Mouse (Mus musculus) small intestine, adult 2 months (tissue): Measurements from ENCODE around the gene Megf6. TPM values are rescaled to one million over a fixed set of nuclear protein-coding genes. Genes with fewer than 3 reads are reported as not detected.

Experiments
- H3K27ac ChIP-seq: fragments of 200-500 bp; 2 replicates; pipeline ENCODE4 v1.5.1; 2012; ENCODE audit warnings: low read depth, low read length, control low read depth, inconsistent platforms; ENCODE audit not compliant: insufficient read depth
- H3K27me3 ChIP-seq: fragments of 200-500 bp; 2 replicates; pipeline ENCODE4 v1.6.1; 2012; ENCODE audit warnings: mild to moderate bottlenecking, moderate library complexity, low read length, inconsistent platforms; ENCODE audit not compliant: control insufficient read depth, insufficient read depth
- H3K36me3 ChIP-seq: fragments of 200-500 bp; 2 replicates; pipeline ENCODE4 v1.6.1; 2012; ENCODE audit warnings: mild to moderate bottlenecking, low read length, control low read depth, inconsistent platforms; ENCODE audit not compliant: control insufficient read depth, insufficient read depth
- H3K4me1 ChIP-seq: fragments of 200-500 bp; 2 replicates; pipeline ENCODE4 v1.6.1; 2012; ENCODE audit warnings: low read length, inconsistent platforms, mixed read lengths; ENCODE audit not compliant: control insufficient read depth, insufficient read depth, insufficient read length
- H3K4me3 ChIP-seq: fragments of 200-500 bp; 2 replicates; pipeline ENCODE4 v1.5.1; 2012; ENCODE audit warnings: low read depth, mild to moderate bottlenecking, control low read depth, inconsistent platforms, low read length, moderate library complexity
- CTCF ChIP-seq: fragments of 200-500 bp; IDR thresholded peaks from 2 replicates; pipeline ENCODE4 v1.5.1; 2012; ENCODE audit warnings: low read depth, mild to moderate bottlenecking, control low read depth, inconsistent platforms, low read length, moderate library complexity, mixed read lengths; ENCODE audit not compliant: insufficient replicate concordance, insufficient read length; ENCODE audit errors: extremely low read depth
- POLR2A ChIP-seq: fragments of 200-500 bp; IDR thresholded peaks from 2 replicates; pipeline ENCODE4 v1.6.1; 2012; ENCODE audit warnings: low read depth, mild to moderate bottlenecking, control low read depth, inconsistent platforms, low read length, moderate library complexity
- WGBS: fragments of 180-500 bp; shearing (Covaris S2); methylation state at CpG from one replicate; pipeline ENCODE4 v1.1.7; 2018; 5-methylcytosine and 5-hydroxymethylcytosine counted together
- polyA plus RNA-seq: library from polyadenylated mRNA; depleted of rRNA; stranded (reverse); fragments of >200 nt; gene quantifications from 2 replicates; pipeline ENCODE4 v1.2.3, GENCODE M21; 2012

Megf6 gene
- polyA plus RNA-seq, 1 experiment, result 3.5 TPM

DNA sequence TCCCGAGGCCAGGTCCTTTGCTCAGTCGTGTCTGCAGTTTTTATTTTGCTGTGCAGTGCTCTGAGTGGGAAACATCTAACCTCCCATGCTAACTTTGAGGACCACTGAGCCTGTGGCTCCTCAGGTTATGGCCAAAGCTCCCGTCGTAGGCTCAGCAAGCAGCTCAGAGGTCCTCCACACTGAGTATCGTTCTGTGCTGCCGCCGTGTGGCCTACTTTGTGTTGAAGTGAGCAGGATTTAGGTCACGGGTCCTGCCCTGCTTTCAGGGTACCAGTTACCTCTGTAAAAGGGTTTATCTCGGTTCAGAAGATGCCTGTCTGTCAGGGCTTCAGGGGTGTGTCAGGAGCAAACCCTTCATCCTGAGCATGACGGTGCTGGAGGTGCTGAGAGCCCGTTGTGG, 70.1 kb downstream of the Megf6 start:
- WGBS, result 61% methylated on average over 11 of the region's 11 CpGs
- Histone ChIP-seq H3K27me3 (0 out of 2 replicates have a peak, but pooled peaks cover 3% of the 10 kb centered on the region), H3K36me3 (no peaks in the 10 kb centered on the region), H3K4me3 (no peak overlapping the region), H3K4me1 (peaks cover 2% of the 10 kb centered on the region; the same call in 1 of the 2 replicates), H3K27ac (no peak overlapping the region)
- no peak for TF ChIP-seq POLR2A

DNA sequence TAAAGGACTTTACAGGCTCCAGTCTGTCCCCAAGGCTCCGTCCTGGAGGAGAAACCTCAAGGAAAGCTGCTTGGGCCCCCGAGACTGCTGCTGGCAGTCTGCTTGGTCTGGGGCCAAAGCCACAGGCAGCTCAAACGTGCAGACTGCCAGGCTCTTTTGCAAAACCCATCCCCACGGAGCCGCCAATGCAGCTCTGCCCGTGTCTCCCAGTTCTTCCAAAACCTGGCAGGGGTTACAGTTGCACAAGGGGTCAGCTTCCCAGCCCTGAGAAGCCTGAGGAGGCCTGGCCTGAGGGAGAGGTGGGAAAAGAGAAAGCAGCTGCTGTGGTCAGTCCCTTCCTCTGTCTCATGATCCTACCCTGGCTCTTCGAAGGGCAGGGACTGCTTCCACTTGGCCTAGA, 74.8 kb downstream of the Megf6 start:
- Histone ChIP-seq H3K36me3 (no peaks in the 10 kb centered on the region), H3K4me1 (peaks cover 7% of the 10 kb centered on the region; the same call in 1 of the 2 replicates), H3K4me3 (no peak overlapping the region), H3K27ac (no peak overlapping the region), H3K27me3 (no peaks in the 10 kb centered on the region)
- TF ChIP-seq POLR2A (no peak), CTCF (no peak)
- WGBS, result 76% methylated on average over 7 of the region's 7 CpGs

DNA sequence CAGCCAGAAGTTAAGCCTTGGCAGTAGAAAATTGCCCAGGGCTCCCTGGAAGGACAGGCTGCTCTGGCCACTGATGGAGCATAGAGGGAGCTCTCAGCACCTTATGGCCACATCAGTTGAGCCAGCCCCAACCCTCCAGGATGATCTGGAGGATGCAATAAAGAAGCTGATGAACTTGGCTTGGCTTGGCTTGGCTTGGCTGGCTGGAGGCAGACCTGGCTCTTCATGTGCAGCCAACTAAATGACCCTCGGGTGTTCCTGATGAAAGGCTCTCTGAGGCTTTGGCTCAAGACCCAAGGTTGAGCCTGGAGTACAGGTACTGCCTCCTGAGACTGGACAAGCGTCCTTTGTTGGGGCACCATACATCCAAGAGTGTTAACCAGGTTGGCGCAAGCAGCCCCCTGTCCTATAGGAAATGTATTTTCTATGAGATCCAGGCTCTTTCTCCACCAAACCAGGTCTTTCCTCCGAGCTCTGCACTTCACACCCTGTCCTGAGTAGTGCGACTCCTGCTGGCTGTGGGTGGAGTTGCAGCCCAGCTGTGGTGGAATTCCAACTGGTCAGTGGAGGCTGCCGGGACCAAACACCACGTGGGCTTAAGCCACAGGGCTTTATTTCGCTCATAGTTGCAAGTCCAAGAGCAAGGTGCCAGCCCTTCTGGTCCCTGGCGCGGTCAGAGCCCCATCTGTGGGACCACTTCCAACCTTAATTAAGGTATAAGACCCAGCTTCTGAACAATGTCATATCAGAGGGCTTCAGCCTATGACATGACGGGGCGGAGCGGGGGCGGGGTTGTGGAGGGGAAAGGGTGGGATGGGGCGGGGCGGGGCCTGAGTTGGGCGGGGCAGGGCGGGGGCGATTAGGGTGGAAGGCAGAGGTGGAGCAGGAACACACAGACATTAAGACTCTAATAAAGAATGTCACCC, 75.8 kb downstream of the Megf6 start:
- Histone ChIP-seq H3K27ac (no peak overlapping the region), H3K4me3 (peak overlapping the region; percentile 43), H3K4me1 (peaks cover 7% of the 10 kb centered on the region; the same call in 1 of the 2 replicates), H3K27me3 (no peaks in the 10 kb centered on the region), H3K36me3 (no peaks in the 10 kb centered on the region)
- peak; percentile 92 for TF ChIP-seq CTCF
- TF ChIP-seq POLR2A, result no peak
- 7% methylated on average over 19 of the region's 19 CpGs for WGBS

DNA sequence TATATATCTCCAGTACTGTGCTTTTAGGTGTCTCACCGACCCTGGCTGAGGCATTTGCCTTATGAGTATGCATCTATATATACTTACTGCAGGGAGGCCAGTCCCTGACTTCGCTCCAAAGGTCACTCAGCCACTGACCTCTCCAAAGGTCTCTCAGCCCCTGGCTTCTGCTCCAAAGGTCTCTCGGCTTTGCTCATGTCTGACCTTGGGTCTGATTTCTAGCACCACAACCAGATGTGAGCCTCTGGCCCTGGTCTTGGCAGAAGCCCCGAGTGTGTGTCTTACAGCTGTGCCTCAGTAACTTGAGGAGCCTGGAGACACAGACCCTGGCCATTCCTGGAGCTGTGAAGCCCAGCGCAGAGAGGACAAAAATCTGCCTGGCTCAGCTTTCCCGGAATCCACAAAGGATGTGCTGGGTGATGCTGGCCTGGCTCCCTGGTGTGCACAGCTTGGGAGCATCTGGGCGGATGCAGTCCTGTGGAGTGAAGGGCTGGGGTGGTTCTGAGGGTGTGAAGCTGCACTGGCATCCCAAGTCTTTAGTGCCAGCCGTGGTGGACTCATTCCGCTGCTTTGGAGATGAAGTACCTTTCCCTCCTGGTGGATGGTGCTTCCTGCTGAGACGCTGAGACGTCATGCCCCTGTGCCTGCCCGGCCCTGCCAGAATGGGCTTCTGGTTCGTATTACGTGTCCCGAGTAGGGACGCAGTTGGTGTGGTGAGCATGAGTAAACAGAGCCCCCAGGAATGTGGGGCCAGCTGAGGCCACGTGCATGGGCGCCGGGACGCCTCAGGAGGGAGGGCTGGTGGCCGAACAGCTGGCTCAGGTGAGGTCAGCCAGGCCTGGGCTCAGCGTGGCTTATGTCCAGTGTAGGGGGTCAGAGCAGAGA, 76.9 kb downstream of the Megf6 start:
- Histone ChIP-seq H3K27me3 (no peaks in the 10 kb centered on the region), H3K4me1 (peaks cover 7% of the 10 kb centered on the region; the same call in 1 of the 2 replicates), H3K36me3 (no peaks in the 10 kb centered on the region), H3K4me3 (no peak overlapping the region), H3K27ac (no peak overlapping the region)
- 72% methylated on average over 22 of the region's 22 CpGs for WGBS
- TF ChIP-seq POLR2A (no peak), CTCF (no peak)

DNA sequence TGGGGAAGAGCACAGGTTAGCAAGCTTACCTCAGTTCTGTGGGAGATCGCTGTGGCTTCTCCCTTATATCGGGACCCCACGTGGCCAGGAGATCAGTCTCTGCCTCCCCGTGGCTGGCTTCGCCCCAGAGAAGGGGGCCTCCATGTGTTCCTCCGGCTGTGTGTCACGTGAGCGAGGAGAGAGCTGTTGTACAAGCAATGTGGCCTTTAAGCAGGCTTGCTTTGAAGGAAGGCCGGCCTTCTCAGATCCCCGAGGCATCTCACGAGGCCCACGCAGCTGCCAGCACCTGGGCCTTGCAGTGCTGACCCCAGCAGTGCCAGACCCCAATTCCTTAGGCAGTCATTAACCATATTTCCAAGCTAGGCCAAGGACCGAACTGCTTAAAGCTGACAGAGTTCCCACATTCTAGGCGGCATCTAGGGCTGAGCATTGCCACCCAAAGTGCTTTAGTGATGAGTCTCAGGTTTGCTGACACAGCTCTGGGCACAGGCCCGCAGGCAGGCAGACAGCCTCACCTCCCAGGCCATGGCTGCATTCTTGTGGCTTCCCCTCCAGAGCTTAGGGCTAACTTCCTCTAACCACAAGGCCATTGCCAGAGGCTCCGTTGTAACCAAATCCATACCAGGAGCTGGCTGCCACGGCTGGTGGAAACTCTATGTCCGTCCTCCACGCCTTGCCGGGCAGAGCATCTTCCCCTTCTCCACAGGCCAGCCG, 77.7 kb downstream of the Megf6 start:
- H3K27ac ChIP-seq, result no peak overlapping the region
- H3K4me3 ChIP-seq, result no peak overlapping the region
- H3K36me3 ChIP-seq, result no peaks in the 10 kb centered on the region
- H3K27me3 ChIP-seq, result no peaks in the 10 kb centered on the region
- WGBS, result 88% methylated on average over 21 of the region's 21 CpGs
- no peak for TF ChIP-seq CTCF
- TF ChIP-seq POLR2A, result no peak
- H3K4me1 ChIP-seq, result peaks cover 7% of the 10 kb centered on the region; the same call in 1 of the 2 replicates

DNA sequence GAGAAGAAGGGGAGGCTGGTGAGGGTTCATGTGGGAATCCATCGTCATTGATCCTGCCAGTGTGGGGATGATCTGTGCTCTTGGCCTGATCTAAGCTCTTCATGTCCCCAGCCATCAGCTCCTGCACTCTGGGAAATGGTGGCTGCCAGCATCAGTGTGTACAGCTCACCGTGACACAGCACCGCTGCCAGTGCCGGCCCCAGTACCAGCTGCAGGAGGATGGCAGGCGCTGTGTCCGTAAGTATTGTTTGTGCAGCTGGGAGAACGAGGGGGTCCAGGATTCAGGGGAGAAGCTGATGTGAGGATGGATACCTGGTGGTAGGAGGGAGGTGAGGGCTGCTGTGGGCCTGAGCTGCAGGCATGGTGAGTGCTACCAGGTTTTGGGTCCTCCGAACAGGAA, 78.8 kb downstream of the Megf6 start:
- H3K27ac ChIP-seq, result no peak overlapping the region
- no peaks in the 10 kb centered on the region for H3K36me3 ChIP-seq
- TF ChIP-seq CTCF, result no peak
- no peak for TF ChIP-seq POLR2A
- no peaks in the 10 kb centered on the region for H3K27me3 ChIP-seq
- H3K4me1 ChIP-seq, result peaks cover 7% of the 10 kb centered on the region; the same call in 1 of the 2 replicates
- H3K4me3 ChIP-seq, result no peak overlapping the region
- 81% methylated on average over 8 of the region's 8 CpGs for WGBS
